In genomic region chr11:52332421-52333118, GRCm38 (mm10) we compare ENCODE assay signal across 9 mouse cellular contexts. TPM values are rescaled to one million over a fixed set of nuclear protein-coding genes. Genes with fewer than 3 reads are reported as not detected.
A peak's percentile ranks its signal among the peaks of the same experiment; 100 is the strongest.
DNase-seq lines count a peak whose midpoint lies in the region; ATAC-seq and TF ChIP-seq lines count a peak whose summit lies in the region.
"Had no signal": no experiment of that assay in that cellular context is flagged by ENCODE, and none has a peak within 500 bp of the region (broad histone marks: within the 10 kb centered on the region; RNA-seq: fewer than 3 reads in every experiment).

No protein-coding gene starts in this region.

- H3K9me3 ChIP-seq in midbrain, embryonic 13.5 days = no peaks in the 10 kb centered on the region
- H3K9me3 ChIP-seq in midbrain, embryonic 10.5 days (replicated peaks) = no peaks in the 10 kb centered on the region

- H3K27ac ChIP-seq in midbrain, embryonic 13.5 days = no peak overlapping the region
- no peak overlapping the region for H3K27ac ChIP-seq in midbrain, embryonic 10.5 days (replicated peaks)
- no peak overlapping the region for H3K27ac ChIP-seq in heart, adult 2 months

- H3K9ac ChIP-seq in midbrain, embryonic 13.5 days (replicated peaks) = 0 out of 2 replicates have a peak overlapping the region, but pooled peaks have one; percentile 32
- H3K9ac ChIP-seq in heart, adult 2 months (ENCODE audit: low read depth, low read length) = no peak overlapping the region

- TF ChIP-seq EP300 in heart, adult 2 months (IDR thresholded peaks at IDR 0.05; ENCODE audit: insufficient read depth, low read depth, low read length) = no peak

- intact Hi-C loops in heart, adult 2 months (cut with DNase I) = loop anchor here (5.0 kb wide), 1 partner anchor 475 kb away; no protein-coding TSS in a partner anchor
- intact Hi-C loops in left cerebral cortex, postnatal 14 days (cut with DNase I) = no loop called here

- H3K4me1 ChIP-seq in midbrain, embryonic 13.5 days (replicated peaks) = peaks cover 8% of the 10 kb centered on the region
- H3K4me1 ChIP-seq in midbrain, embryonic 10.5 days = peaks cover 11% of the 10 kb centered on the region
- H3K4me1 ChIP-seq in heart, adult 2 months (ENCODE audit: control insufficient read depth, insufficient read depth, low read length) = no peaks in the 10 kb centered on the region

- no peaks in the 10 kb centered on the region for H3K79me2 ChIP-seq in heart, adult 2 months (replicated peaks; ENCODE audit: control insufficient read depth, insufficient read depth, low read length)

- ATAC-seq in midbrain, embryonic 13.5 days = peak; percentile 30; the same call in 1 of the 2 replicates

- no peaks in the 10 kb centered on the region for H3K27me3 ChIP-seq in midbrain, embryonic 13.5 days
- no peaks in the 10 kb centered on the region for H3K27me3 ChIP-seq in midbrain, embryonic 10.5 days (ENCODE audit: low read depth, poor library complexity, severe bottlenecking)
- H3K27me3 ChIP-seq in heart, adult 2 months (ENCODE audit: control insufficient read depth, insufficient read depth, low read length) = no peaks in the 10 kb centered on the region

- no peak for TF ChIP-seq POLR2A in heart, adult 2 months (IDR thresholded peaks at IDR 0.05; ENCODE audit: insufficient read depth, low read depth, low read length)

- 49% methylated on average over 16 of the region's 16 CpGs for WGBS in midbrain, embryonic 13.5 days
- 56% methylated on average over 16 of the region's 16 CpGs for WGBS in midbrain, embryonic 10.5 days
- 60% methylated on average over 16 of the region's 16 CpGs for WGBS in heart, adult 2 months

- no peaks in the 10 kb centered on the region for H3K36me3 ChIP-seq in midbrain, embryonic 13.5 days
- H3K36me3 ChIP-seq in midbrain, embryonic 10.5 days = no peaks in the 10 kb centered on the region
- no peaks in the 10 kb centered on the region for H3K36me3 ChIP-seq in heart, adult 2 months (ENCODE audit: control insufficient read depth, insufficient read depth, low read length)

- no peak for TF ChIP-seq CTCF in heart, adult 2 months (IDR thresholded peaks at IDR 0.05)

- DNase-seq in midbrain, embryonic 10.5 days (ENCODE audit: low spot score) = no peak
- peak; percentile 38 for DNase-seq in embryo, embryonic 10.5 days (ENCODE audit: low spot score)
- DNase-seq in kidney, adult 8-10 months = peak; percentile 72 to 79
- peak; percentile 62 for DNase-seq in testis, postnatal 10 days (ENCODE audit: low spot score)
- no peak for DNase-seq in heart, adult 2 months
- no peak for DNase-seq in right cerebral cortex, adult 18-20 months
- DNase-seq in left cerebral cortex, postnatal 14 days (ENCODE audit: low spot score in 2 of 2) = no peak

- H3K4me3 ChIP-seq in midbrain, embryonic 13.5 days (replicated peaks) = no peak overlapping the region
- H3K4me3 ChIP-seq in midbrain, embryonic 10.5 days = no peak overlapping the region
- no peak overlapping the region for H3K4me3 ChIP-seq in heart, adult 2 months
- H3K4me3 ChIP-seq: megakaryocyte, embryonic 14.5 days had no signal

- H3K4me2 ChIP-seq in midbrain, embryonic 13.5 days (replicated peaks) = no peak overlapping the region

RNA-seq across cellular contexts. Expression of gene Vdac1, which starts 28.1 kb away (rescaled TPM):
- polyA plus RNA-seq in midbrain, embryonic 13.5 days (2015; fragmentation: Nextera tagmentation; extraction: Ambion mirVana) = 268 and 278 TPM in 2 replicates
- 221 and 222 TPM in 2 replicates for polyA plus RNA-seq in midbrain, embryonic 10.5 days (2016; fragmentation: Nextera tagmentation; extraction: Ambion mirVana)
- total RNA-seq in heart, adult 2 months (2021) = 1,000 to 10,000 TPM in 1 of 2 experiments, 100 to 1,000 TPM in 1; 987 to 1,141 TPM
- polyA plus RNA-seq in heart, adult 2 months (2012; rRNA removed) = 422 and 713 TPM in 2 replicates
- 100 to 1,000 TPM; 606 to 617 TPM for total RNA-seq in left cerebral cortex, postnatal 14 days (2021)

RNA-seq across cellular contexts. Expression of gene Tcf7, which starts 49.8 kb away (rescaled TPM):
- 3.1 and 4.2 TPM in 2 replicates for polyA plus RNA-seq in midbrain, embryonic 13.5 days (2015; fragmentation: Nextera tagmentation; extraction: Ambion mirVana)
- polyA plus RNA-seq in midbrain, embryonic 10.5 days (2016; fragmentation: Nextera tagmentation; extraction: Ambion mirVana) = 8.0 and 10.6 TPM in 2 replicates
- total RNA-seq in heart, adult 2 months (2021) = under 1 TPM; 0.73 to 0.96 TPM
- polyA plus RNA-seq in heart, adult 2 months (2012; rRNA removed) = 2.3 and 3.1 TPM in 2 replicates
- total RNA-seq in left cerebral cortex, postnatal 14 days (2021) = 1 to 10 TPM; 5.3 to 7.1 TPM

Comparison
In these comparisons a context has a peak if more than half of its experiments do, and no peak if none do; other contexts are left out.
1. DNase-seq: peak in embryo, embryonic 10.5 days (single experiment), kidney, adult 8-10 months (2 of 2) and testis, postnatal 10 days (single experiment); none in midbrain, embryonic 10.5 days (single experiment), heart, adult 2 months (0 of 2), right cerebral cortex, adult 18-20 months (single experiment) and left cerebral cortex, postnatal 14 days (0 of 2).